Mouse (Mus musculus) forebrain, embryonic 13.5 days (tissue): ENCODE results near the gene Arr3. TPM values are rescaled to one million over a fixed set of nuclear protein-coding genes. Genes with fewer than 3 reads are reported as not detected.

ENCODE experiments used
- ATAC-seq: fragments of 200-750 bp; cut with Nextera tagmentation; 2 replicates; pipeline ENCODE4 v1.8.0; 2017
- H3K27ac ChIP-seq: fragments of 300-500 bp; sonication (generic); 2 replicates; pipeline ENCODE4 v1.5.1; 2015; ENCODE audit warnings: inconsistent platforms, mild to moderate bottlenecking, moderate library complexity
- H3K27me3 ChIP-seq: fragments of 300-500 bp; sonication (generic); 2 replicates; pipeline ENCODE4 v1.6.1; 2015; ENCODE audit warnings: mild to moderate bottlenecking, inconsistent platforms
- H3K36me3 ChIP-seq: fragments of 300-500 bp; sonication (generic); 2 replicates; pipeline ENCODE4 v1.6.1; 2015; ENCODE audit warnings: mild to moderate bottlenecking, inconsistent platforms; ENCODE audit not compliant: poor library complexity, severe bottlenecking
- H3K4me1 ChIP-seq: fragments of 300-500 bp; sonication (generic); 2 replicates; pipeline ENCODE4 v1.6.1; 2015; ENCODE audit warnings: inconsistent platforms
- H3K4me2 ChIP-seq: fragments of 300-500 bp; sonication (generic); 2 replicates; pipeline ENCODE4 v1.6.1; 2015; ENCODE audit warnings: inconsistent platforms, mild to moderate bottlenecking, moderate library complexity
- H3K4me3 ChIP-seq: fragments of 300-500 bp; sonication (generic); 2 replicates; pipeline ENCODE4 v1.5.1; 2015; ENCODE audit warnings: mild to moderate bottlenecking, inconsistent platforms
- H3K9ac ChIP-seq: fragments of 300-500 bp; sonication (generic); 2 replicates; pipeline ENCODE4 v1.6.1; 2015; ENCODE audit warnings: mild to moderate bottlenecking, inconsistent platforms
- H3K9me3 ChIP-seq: fragments of 300-500 bp; sonication (generic); replicated peaks from 2 replicates; pipeline ENCODE4 v1.6.1; 2016; ENCODE audit warnings: inconsistent platforms
- WGBS: fragments of 180-500 bp; shearing (Covaris S2); methylation state at CpG from one replicate; pipeline ENCODE4 v1.1.7; 2015; 5-methylcytosine and 5-hydroxymethylcytosine counted together
- polyA plus RNA-seq: library from polyadenylated mRNA; unstranded; fragments of >200 nt; fragmentation: Nextera tagmentation; extraction: Ambion mirVana; gene quantifications from 2 replicates; pipeline ENCODE4 v1.2.1, GENCODE M21; 2015

Gene Arr3
- polyA plus RNA-seq, 1 experiment from 2014 or later = not detected

- Histone ChIP-seq H3K4me1 (peaks cover 21% of the 10 kb centered on the region; the same call in 1 of the 2 replicates), H3K36me3 (peaks cover 16% of the 10 kb centered on the region; the same call in 1 of the 2 replicates), H3K27me3 (no peaks in the 10 kb centered on the region), H3K4me3 (peak within 1 kb of the TSS; percentile 54), H3K4me2 (peak within 1 kb of the TSS; percentile 69), H3K9ac (peak within 1 kb of the TSS; percentile 66), H3K27ac (peak within 1 kb of the TSS; percentile 65), H3K9me3 (no peaks in the 10 kb centered on the region)
- peak; percentile 100 for ATAC-seq
- 13% methylated on average over 62 of the region's 62 CpGs for WGBS
Measured at GRCm38 (mm10) chrX:100625802-100626793, 20.8 kb downstream of the Arr3 start, which contains the start of gene Pdzd11. TSS of gene Pdzd11 (minus strand) at chrX:100626568.

GRCm38 (mm10) chrX:100629076-100629475 is 23.8 kb downstream of the Arr3 start:
- H3K4me1 ChIP-seq = peaks cover 21% of the 10 kb centered on the region; the same call in 1 of the 2 replicates
- no peaks in the 10 kb centered on the region for H3K9me3 ChIP-seq
- H3K27me3 ChIP-seq = no peaks in the 10 kb centered on the region
- H3K4me3 ChIP-seq = no peak overlapping the region
- no peaks in the 10 kb centered on the region for H3K36me3 ChIP-seq
- H3K27ac ChIP-seq = no peak overlapping the region
- H3K4me2 ChIP-seq = no peak overlapping the region
- no peak overlapping the region for H3K9ac ChIP-seq
- ATAC-seq = no peak
- WGBS = 90% methylated on average over 2 of the region's 2 CpGs

GRCm38 (mm10) chrX:100638477-100638876 is 33.2 kb downstream of the Arr3 start:
- H3K4me1 ChIP-seq = no peaks in the 10 kb centered on the region
- ATAC-seq = no peak
- H3K9me3 ChIP-seq = no peaks in the 10 kb centered on the region
- H3K9ac ChIP-seq = no peak overlapping the region
- H3K27me3 ChIP-seq = no peaks in the 10 kb centered on the region
- H3K4me3 ChIP-seq = no peak overlapping the region
- 96% methylated on average over 8 of the region's 8 CpGs for WGBS
- peaks cover 25% of the 10 kb centered on the region; the same call in 1 of the 2 replicates for H3K36me3 ChIP-seq
- H3K27ac ChIP-seq = no peak overlapping the region
- H3K4me2 ChIP-seq = no peak overlapping the region

- Histone ChIP-seq H3K9me3 (no peaks in the 10 kb centered on the region), H3K36me3 (no peaks in the 10 kb centered on the region), H3K4me1 (no peaks in the 10 kb centered on the region), H3K4me3 (no peak overlapping the region), H3K27me3 (no peaks in the 10 kb centered on the region), H3K9ac (no peak overlapping the region), H3K4me2 (no peak overlapping the region), H3K27ac (no peak overlapping the region)
- no peak for ATAC-seq
Measured at GRCm38 (mm10) chrX:100652848-100653247, 47.6 kb downstream of the Arr3 start.

GRCm38 (mm10) chrX:100664825-100665224 is 59.5 kb downstream of the Arr3 start:
- no peaks in the 10 kb centered on the region; the same call in 1 of the 2 replicates for H3K36me3 ChIP-seq

More at GRCm38 (mm10) chrX:100664825-100665224, 59.5 kb downstream of the Arr3 start:
- ATAC-seq = no peak
- Histone ChIP-seq H3K27ac (no peak overlapping the region), H3K4me1 (no peaks in the 10 kb centered on the region), H3K27me3 (no peaks in the 10 kb centered on the region), H3K9me3 (no peaks in the 10 kb centered on the region), H3K4me3 (no peak overlapping the region), H3K9ac (no peak overlapping the region), H3K4me2 (no peak overlapping the region)
- WGBS = 87% methylated on average over 2 of the region's 2 CpGs

Other genes with a start within 250 kb of the Arr3 start
- not detected in 2 replicates for gene Otud6a, start 176.5 kb upstream of the Arr3 start, polyA plus RNA-seq
- gene Awat2, start 162.8 kb upstream of the Arr3 start, polyA plus RNA-seq = 0.45 and 0.57 TPM in 2 replicates
- 31.6 and 32.0 TPM in 2 replicates for gene Igbp1, start 111.2 kb upstream of the Arr3 start, polyA plus RNA-seq
- not detected in 2 replicates for gene Dgat2l6, start 80.7 kb upstream of the Arr3 start, polyA plus RNA-seq
- gene Awat1, start 33.2 kb upstream of the Arr3 start, polyA plus RNA-seq = not detected in 2 replicates
- gene P2ry4, start 10.6 kb upstream of the Arr3 start, polyA plus RNA-seq = 0.06 TPM in 1 of 2 replicates, not detected in the other
- gene Kif4, start 20.2 kb downstream of the Arr3 start, polyA plus RNA-seq = 29.6 and 33.2 TPM in 2 replicates
- 140 and 143 TPM in 2 replicates for gene Pdzd11, start 21.1 kb downstream of the Arr3 start, polyA plus RNA-seq
- 10.7 and 11.5 TPM in 2 replicates for gene Gdpd2, start 124.4 kb downstream of the Arr3 start, polyA plus RNA-seq
- gene Dlg3, start 162.2 kb downstream of the Arr3 start, polyA plus RNA-seq = 10.4 and 14.2 TPM in 2 replicates